Mouse (Mus musculus): ENCODE measurements at regions not wholly inside any gene's neighbourhood (a gene's known extent, or its start where the extent isn't known, plus 50 kb on each side); places are given as distances from the start of the nearest gene placed in this dataset.

DNA sequence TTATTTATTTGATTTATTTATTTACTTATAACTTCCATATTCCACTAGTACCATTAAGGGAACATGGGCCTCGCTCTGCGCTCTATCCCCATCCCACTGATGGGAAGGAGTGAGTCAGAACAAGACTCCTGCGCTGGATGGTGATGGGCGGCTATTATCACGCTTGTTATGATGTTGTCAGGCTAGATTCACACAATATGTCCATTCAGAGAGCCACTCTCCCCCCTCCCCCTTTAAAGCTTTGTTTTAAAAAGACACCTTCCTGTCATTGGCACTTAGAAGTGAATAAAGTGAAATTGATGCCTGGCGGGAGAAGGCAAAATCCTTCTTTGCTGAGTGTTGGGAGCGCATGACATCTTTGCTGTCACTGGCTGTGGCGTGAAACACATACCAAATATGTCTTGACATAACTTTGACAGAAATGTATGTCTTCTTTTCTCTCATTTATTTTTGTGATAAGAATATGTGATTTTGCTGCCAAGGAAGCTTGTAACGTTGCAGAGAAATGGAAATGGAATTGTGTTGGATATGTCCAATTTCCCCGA is 449.7 kb downstream of the Sox2 start:
- Histone ChIP-seq H3K27me3 (ENCODE audit: control insufficient read depth, insufficient read depth, low read length) (peaks cover 5% of the 10 kb centered on the region), H3K36me3 (replicated peaks; ENCODE audit: control insufficient read depth, insufficient read depth) (no peaks in the 10 kb centered on the region), H3K27ac (no peak overlapping the region), H3K4me3 (replicated peaks; ENCODE audit: low read length) (no peak overlapping the region), H3K4me1 (replicated peaks; ENCODE audit: control insufficient read depth, insufficient read depth, low read length) (peaks cover 7% of the 10 kb centered on the region; the same call in 1 of the 2 replicates), H3K4me2 (replicated peaks) (no peak overlapping the region), H3K9me3 (ENCODE audit: control insufficient read depth, low read length) (no peaks in the 10 kb centered on the region), H3K9ac (no peak overlapping the region)
- ATAC-seq (ENCODE audit: low FRiP score) (no peak), DNase-seq (ENCODE audit: low spot score) (no peak)
- WGBS: 48% methylated on average over 10 of the region's 10 CpGs

DNA sequence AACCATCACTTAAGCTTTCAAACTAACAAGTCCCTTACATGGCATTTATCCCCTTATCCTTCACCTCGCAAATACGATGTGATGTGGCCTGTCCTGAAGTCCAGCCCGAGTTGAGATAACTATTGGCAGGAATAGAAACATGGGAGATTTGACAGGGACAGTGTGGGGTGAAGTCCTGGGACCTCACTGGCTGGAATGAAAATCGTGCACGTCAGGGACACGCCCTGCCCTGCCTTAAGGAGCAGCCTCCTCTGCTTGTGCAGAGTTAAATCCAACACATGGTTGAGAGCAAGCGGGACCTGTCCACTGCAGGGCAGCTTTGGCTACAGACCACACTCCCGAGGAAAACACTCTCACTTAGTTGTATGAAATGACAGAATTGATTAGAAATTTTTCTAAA is 451.1 kb downstream of the Sox2 start:
- Histone ChIP-seq H3K36me3 (replicated peaks; ENCODE audit: control insufficient read depth, insufficient read depth) (no peaks in the 10 kb centered on the region), H3K4me1 (replicated peaks; ENCODE audit: control insufficient read depth, insufficient read depth, low read length) (peaks cover 7% of the 10 kb centered on the region; the same call in 1 of the 2 replicates), H3K27ac (no peak overlapping the region), H3K4me3 (replicated peaks; ENCODE audit: low read length) (no peak overlapping the region), H3K9me3 (ENCODE audit: control insufficient read depth, low read length) (no peaks in the 10 kb centered on the region), H3K4me2 (replicated peaks) (no peak overlapping the region), H3K9ac (no peak overlapping the region), H3K27me3 (ENCODE audit: control insufficient read depth, insufficient read depth, low read length) (peaks cover 5% of the 10 kb centered on the region)
- DNase-seq (ENCODE audit: low spot score) (no peak), ATAC-seq (ENCODE audit: low FRiP score) (no peak)
- WGBS: 66% methylated on average over 8 of the region's 8 CpGs

DNA sequence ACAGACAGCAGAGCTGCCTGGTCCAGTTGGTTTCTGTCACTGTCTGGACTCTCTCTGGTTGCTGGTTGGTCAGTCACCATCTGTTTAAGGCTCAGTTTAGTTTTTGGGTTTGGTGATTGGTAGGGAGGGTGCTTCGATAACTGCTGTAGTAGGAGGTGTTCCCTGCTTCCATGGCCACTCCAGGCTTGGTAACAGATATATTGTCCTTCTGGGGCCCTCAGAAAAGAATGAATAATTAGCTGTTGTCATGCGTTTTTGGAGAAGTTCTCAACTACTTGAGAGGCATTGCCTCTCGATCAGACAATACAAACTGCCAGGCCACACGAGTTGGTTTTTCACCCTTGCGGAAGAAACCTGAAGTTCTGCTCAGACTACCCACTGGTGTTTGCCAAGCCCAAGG is 451.7 kb downstream of the Sox2 start:
- 26% methylated on average over 5 of the region's 5 CpGs for WGBS
- DNase-seq (ENCODE audit: low spot score): no peak
- ATAC-seq (ENCODE audit: low FRiP score): no peak

DNA sequence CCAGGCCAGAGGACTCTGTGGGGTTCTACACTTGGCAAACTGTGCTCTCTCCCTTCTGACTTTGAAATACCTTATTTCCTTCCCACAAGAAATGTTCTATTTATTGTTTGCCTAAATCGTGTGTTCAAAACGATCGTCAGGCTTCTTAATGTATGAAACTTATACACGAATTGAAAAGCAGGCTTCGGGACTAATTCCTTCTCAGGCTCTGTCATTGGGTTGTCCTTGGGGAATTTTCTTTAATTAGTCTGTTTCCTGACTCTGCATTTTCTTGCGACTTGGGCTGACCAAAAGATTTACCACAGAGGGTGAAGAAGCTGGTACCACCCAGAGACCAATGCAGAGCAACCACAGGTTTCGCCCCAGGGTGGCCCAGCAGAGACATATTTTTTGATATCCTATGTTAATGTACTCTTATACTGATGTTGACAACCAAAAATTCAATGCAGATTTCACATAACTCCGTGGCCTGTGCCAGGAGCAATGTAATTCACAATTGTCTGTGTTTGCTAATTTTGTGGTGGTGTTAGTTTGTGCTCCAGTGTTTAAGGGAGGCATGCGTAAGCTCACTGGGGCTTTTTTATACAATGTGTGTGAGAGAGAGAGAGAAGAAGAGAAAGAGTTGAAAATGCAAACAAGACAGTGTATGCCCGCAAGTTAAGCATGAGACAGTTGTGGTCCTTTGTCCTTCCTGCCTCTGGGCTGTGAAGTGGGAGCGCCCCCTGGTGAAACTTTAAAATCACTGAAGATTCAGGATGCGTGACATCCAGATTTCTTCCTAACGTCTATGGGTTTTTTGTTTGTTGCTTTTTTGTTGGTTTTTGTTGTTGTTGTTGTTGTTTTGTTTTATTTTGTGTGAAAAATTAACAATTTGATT is 452.7 kb downstream of the Sox2 start:
- no peaks in the 10 kb centered on the region for H3K9me3 ChIP-seq (ENCODE audit: control insufficient read depth, low read length)
- ATAC-seq (ENCODE audit: low FRiP score) (peak; percentile 80), DNase-seq (ENCODE audit: low spot score) (peak; percentile 83)
- 24% methylated on average over 13 of the region's 13 CpGs for WGBS
- H3K4me3 ChIP-seq (replicated peaks; ENCODE audit: low read length): no peak overlapping the region
- peaks cover 5% of the 10 kb centered on the region for H3K27me3 ChIP-seq (ENCODE audit: control insufficient read depth, insufficient read depth, low read length)
- H3K9ac ChIP-seq: 0 out of 2 replicates have a peak overlapping the region, but pooled peaks have one; percentile 12
- peak overlapping the region; percentile 47; the same call in 1 of the 2 replicates for H3K27ac ChIP-seq
- peaks cover 7% of the 10 kb centered on the region; the same call in 1 of the 2 replicates for H3K4me1 ChIP-seq (replicated peaks; ENCODE audit: control insufficient read depth, insufficient read depth, low read length)
- H3K4me2 ChIP-seq (replicated peaks): no peak overlapping the region
- H3K36me3 ChIP-seq (replicated peaks; ENCODE audit: control insufficient read depth, insufficient read depth): no peaks in the 10 kb centered on the region

More for the DNA sequence above, 451.7 kb downstream of the Sox2 start:
- H3K4me2 ChIP-seq (replicated peaks): no peak overlapping the region
- 0 out of 2 replicates have a peak overlapping the region, but pooled peaks have one; percentile 47 for H3K27ac ChIP-seq
- H3K36me3 ChIP-seq (replicated peaks; ENCODE audit: control insufficient read depth, insufficient read depth): no peaks in the 10 kb centered on the region
- peaks cover 5% of the 10 kb centered on the region for H3K27me3 ChIP-seq (ENCODE audit: control insufficient read depth, insufficient read depth, low read length)
- peaks cover 7% of the 10 kb centered on the region; the same call in 1 of the 2 replicates for H3K4me1 ChIP-seq (replicated peaks; ENCODE audit: control insufficient read depth, insufficient read depth, low read length)
- H3K9me3 ChIP-seq (ENCODE audit: control insufficient read depth, low read length): no peaks in the 10 kb centered on the region
- H3K4me3 ChIP-seq (replicated peaks; ENCODE audit: low read length): no peak overlapping the region
- no peak overlapping the region for H3K9ac ChIP-seq

- Histone ChIP-seq H3K9ac (no peak overlapping the region), H3K4me3 (replicated peaks; ENCODE audit: low read length) (no peak overlapping the region), H3K4me1 (replicated peaks; ENCODE audit: control insufficient read depth, insufficient read depth, low read length) (peaks cover 7% of the 10 kb centered on the region; the same call in 1 of the 2 replicates), H3K36me3 (replicated peaks; ENCODE audit: control insufficient read depth, insufficient read depth) (no peaks in the 10 kb centered on the region), H3K9me3 (ENCODE audit: control insufficient read depth, low read length) (no peaks in the 10 kb centered on the region), H3K27me3 (ENCODE audit: control insufficient read depth, insufficient read depth, low read length) (peaks cover 5% of the 10 kb centered on the region), H3K27ac (no peak overlapping the region), H3K4me2 (replicated peaks) (no peak overlapping the region)
- ATAC-seq (ENCODE audit: low FRiP score) (no peak), DNase-seq (ENCODE audit: low spot score) (no peak)
- WGBS: 29% methylated on average over 11 of the region's 11 CpGs
Measured at GRCm38 (mm10) chr3:35104884-35105283, 454.7 kb downstream of the Sox2 start.

GRCm38 (mm10) chr3:35106097-35106496 is 455.9 kb downstream of the Sox2 start:
- Histone ChIP-seq H3K27ac (no peak overlapping the region), H3K9me3 (ENCODE audit: control insufficient read depth, low read length) (no peaks in the 10 kb centered on the region), H3K27me3 (ENCODE audit: control insufficient read depth, insufficient read depth, low read length) (peaks cover 5% of the 10 kb centered on the region; the same call in 1 of the 2 replicates), H3K4me2 (replicated peaks) (no peak overlapping the region), H3K9ac (no peak overlapping the region), H3K4me3 (replicated peaks; ENCODE audit: low read length) (no peak overlapping the region), H3K36me3 (replicated peaks; ENCODE audit: control insufficient read depth, insufficient read depth) (no peaks in the 10 kb centered on the region), H3K4me1 (replicated peaks; ENCODE audit: control insufficient read depth, insufficient read depth, low read length) (peaks cover 7% of the 10 kb centered on the region; the same call in 1 of the 2 replicates)
- no peak for DNase-seq (ENCODE audit: low spot score)
- no peak for ATAC-seq (ENCODE audit: low FRiP score)
- 73% methylated on average over 7 of the region's 7 CpGs for WGBS

GRCm38 (mm10) chr3:35133477-35133876 is 483.3 kb downstream of the Sox2 start:
- no peak overlapping the region for H3K4me3 ChIP-seq (replicated peaks; ENCODE audit: low read length)
- H3K36me3 ChIP-seq (replicated peaks; ENCODE audit: control insufficient read depth, insufficient read depth): no peaks in the 10 kb centered on the region
- ATAC-seq (ENCODE audit: low FRiP score): no peak
- H3K9me3 ChIP-seq (ENCODE audit: control insufficient read depth, low read length): no peaks in the 10 kb centered on the region
- DNase-seq (ENCODE audit: low spot score): no peak
- WGBS: 88% methylated on average over 3 of the region's 3 CpGs
- no peaks in the 10 kb centered on the region for H3K4me1 ChIP-seq (replicated peaks; ENCODE audit: control insufficient read depth, insufficient read depth, low read length)
- H3K27me3 ChIP-seq (ENCODE audit: control insufficient read depth, insufficient read depth, low read length): no peaks in the 10 kb centered on the region
- H3K9ac ChIP-seq: no peak overlapping the region
- no peak overlapping the region for H3K4me2 ChIP-seq (replicated peaks)
- H3K27ac ChIP-seq: no peak overlapping the region

DNA sequence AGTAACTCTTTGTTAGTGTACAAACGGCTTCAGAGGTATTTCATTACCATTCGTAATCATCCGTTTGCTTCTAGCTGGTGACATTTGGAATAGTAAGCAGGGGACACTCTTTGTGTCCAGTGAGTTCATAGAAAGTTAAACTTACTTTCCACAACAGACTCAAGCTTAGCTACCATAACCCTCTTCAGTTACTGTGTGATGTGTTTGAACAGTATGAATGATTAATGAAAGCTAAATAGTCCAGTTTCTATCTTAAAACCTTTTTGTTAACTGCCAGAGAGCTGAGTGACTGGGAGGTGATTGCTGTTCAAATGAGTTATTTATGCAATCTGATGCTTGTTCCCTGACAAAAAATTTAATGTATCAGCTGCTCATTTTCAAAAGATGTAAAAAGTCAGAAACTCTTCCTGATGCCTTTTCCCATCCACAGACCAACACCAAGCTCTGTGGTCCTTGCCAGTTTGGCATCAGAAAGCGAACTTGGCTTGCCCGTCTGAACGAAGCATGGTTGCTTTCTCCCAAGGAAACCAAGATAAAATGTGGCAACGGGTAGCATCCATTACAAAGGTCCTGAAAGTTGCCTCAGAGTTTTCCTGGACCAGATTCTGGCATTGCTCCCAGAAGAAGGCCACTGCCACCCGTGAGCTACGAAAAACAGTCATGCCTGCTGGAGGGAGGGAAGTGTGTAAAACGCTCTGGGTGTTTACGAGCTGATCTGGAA is 491.5 kb downstream of the Sox2 start:
- no peaks in the 10 kb centered on the region for H3K27me3 ChIP-seq (ENCODE audit: control insufficient read depth, insufficient read depth, low read length)
- H3K4me1 ChIP-seq (replicated peaks; ENCODE audit: control insufficient read depth, insufficient read depth, low read length): no peaks in the 10 kb centered on the region
- no peak overlapping the region for H3K9ac ChIP-seq
- ATAC-seq (ENCODE audit: low FRiP score) (peak; percentile 77; the same call in 1 of the 2 replicates), DNase-seq (ENCODE audit: low spot score) (peak; percentile 59)
- H3K4me3 ChIP-seq (replicated peaks; ENCODE audit: low read length): no peak overlapping the region
- no peaks in the 10 kb centered on the region for H3K9me3 ChIP-seq (ENCODE audit: control insufficient read depth, low read length)
- H3K27ac ChIP-seq: peak overlapping the region; percentile 33; the same call in 1 of the 2 replicates
- no peaks in the 10 kb centered on the region for H3K36me3 ChIP-seq (replicated peaks; ENCODE audit: control insufficient read depth, insufficient read depth)
- WGBS: 56% methylated on average over 11 of the region's 11 CpGs
- no peak overlapping the region for H3K4me2 ChIP-seq (replicated peaks)

DNA sequence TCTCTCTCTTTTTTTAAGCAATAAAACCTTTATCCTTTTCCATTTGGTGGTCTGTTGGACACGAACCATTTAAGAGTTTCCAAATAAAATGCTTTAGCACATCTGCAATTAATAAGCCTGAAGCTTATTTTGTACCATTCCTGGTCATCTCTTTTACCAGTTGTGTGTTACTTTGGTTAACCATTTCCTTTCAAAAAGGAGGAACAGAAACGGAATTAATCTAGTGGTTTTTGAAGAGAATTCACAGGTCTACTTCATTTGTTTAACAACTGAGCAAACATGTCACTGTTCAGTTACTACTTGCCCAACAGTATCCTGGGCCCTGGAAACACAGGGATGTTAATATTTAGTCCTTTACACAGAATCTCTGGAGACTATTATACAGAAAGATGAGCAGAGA is 492.5 kb downstream of the Sox2 start:
- H3K27ac ChIP-seq: peak overlapping the region; percentile 33; the same call in 1 of the 2 replicates
- 87% methylated on average over 2 of the region's 2 CpGs for WGBS
- H3K9me3 ChIP-seq (ENCODE audit: control insufficient read depth, low read length): no peaks in the 10 kb centered on the region
- DNase-seq (ENCODE audit: low spot score): no peak
- no peak overlapping the region for H3K9ac ChIP-seq
- no peak overlapping the region for H3K4me3 ChIP-seq (replicated peaks; ENCODE audit: low read length)
- no peaks in the 10 kb centered on the region for H3K27me3 ChIP-seq (ENCODE audit: control insufficient read depth, insufficient read depth, low read length)
- no peak overlapping the region for H3K4me2 ChIP-seq (replicated peaks)
- no peak for ATAC-seq (ENCODE audit: low FRiP score)
- no peaks in the 10 kb centered on the region for H3K36me3 ChIP-seq (replicated peaks; ENCODE audit: control insufficient read depth, insufficient read depth)
- no peaks in the 10 kb centered on the region for H3K4me1 ChIP-seq (replicated peaks; ENCODE audit: control insufficient read depth, insufficient read depth, low read length)
